Mouse (Mus musculus) forebrain, embryonic 12.5 days (tissue): ENCODE results near the gene Gm21708. TPM values are rescaled to one million over a fixed set of nuclear protein-coding genes. Genes with fewer than 3 reads are reported as not detected.
"Not testable (repeated sequence)": the region's sequence is repeated elsewhere in the genome, so short reads cannot be mapped to it uniquely, and the experiment has no call there.

Experiments used
- ATAC-seq: fragments of 200-750 bp; cut with Nextera tagmentation; 2 replicates; pipeline ENCODE4 v1.8.0; 2017; ENCODE audit warnings: moderate TSS enrichment; ENCODE audit not compliant: low FRiP score
- H3K27ac ChIP-seq: fragments of 300-500 bp; sonication (generic); 2 replicates; pipeline ENCODE4 v1.5.1; 2016; ENCODE audit warnings: mild to moderate bottlenecking
- H3K27me3 ChIP-seq: fragments of 300-500 bp; sonication (generic); 2 replicates; pipeline ENCODE4 v1.6.1; 2016; ENCODE audit warnings: mild to moderate bottlenecking
- H3K36me3 ChIP-seq: fragments of 300-500 bp; sonication (generic); replicated peaks from 2 replicates; pipeline ENCODE4 v1.6.1; 2016; ENCODE audit warnings: mild to moderate bottlenecking
- H3K4me1 ChIP-seq: fragments of 300-500 bp; sonication (generic); 2 replicates; pipeline ENCODE4 v1.6.1; 2016
- H3K4me2 ChIP-seq: fragments of 300-500 bp; sonication (generic); 2 replicates; pipeline ENCODE4 v1.6.1; 2016; ENCODE audit warnings: mild to moderate bottlenecking, moderate library complexity
- H3K4me3 ChIP-seq: fragments of 300-500 bp; sonication (generic); replicated peaks from 2 replicates; pipeline ENCODE4 v1.5.1; 2016; ENCODE audit warnings: mild to moderate bottlenecking
- H3K9ac ChIP-seq: fragments of 300-500 bp; sonication (generic); 2 replicates; pipeline ENCODE4 v1.6.1; 2016; ENCODE audit warnings: mild to moderate bottlenecking
- H3K9me3 ChIP-seq: fragments of 300-500 bp; sonication (generic); 2 replicates; pipeline ENCODE4 v1.6.1; 2016
- WGBS: fragments of 180-500 bp; shearing (Covaris S2); methylation state at CpG from one replicate; pipeline ENCODE4 v1.1.7; 2016; 5-methylcytosine and 5-hydroxymethylcytosine counted together
- polyA plus RNA-seq: library from polyadenylated mRNA; unstranded; fragments of >200 nt; fragmentation: Nextera tagmentation; extraction: Ambion mirVana; gene quantifications from 2 replicates; pipeline ENCODE4 v1.2.1, GENCODE M21; 2016

Gene Gm21708
- not detected in 2 replicates for polyA plus RNA-seq

- not testable (repeated sequence) for H3K4me1 ChIP-seq
- WGBS: no CpG with 5 or more reads among the region's 9 CpGs
Observed at GRCm38 (mm10) chrY:3410067-3410466, at the start of gene Gm21708, which contains the start of gene Gm21704. Gm21708 (minus strand) TSS chrY:3410167. Gm21704 (minus strand) TSS chrY:3410167.

More at GRCm38 (mm10) chrY:3410067-3410466, at the start of gene Gm21708, which contains the start of gene Gm21704:
- H3K36me3 ChIP-seq, H3K9ac ChIP-seq, H3K4me3 ChIP-seq, H3K27ac ChIP-seq, H3K9me3 ChIP-seq, ATAC-seq, H3K4me2 ChIP-seq, H3K27me3 ChIP-seq: not testable (repeated sequence)

Other genes starting within 250 kb of the Gm21708 start
- not detected in 2 replicates for gene Gm21677, start 103.7 kb downstream of the Gm21708 start, polyA plus RNA-seq
- not detected in 2 replicates for gene Gm21693, start 64.8 kb downstream of the Gm21708 start, polyA plus RNA-seq
- gene Gm21704, start within 50 bp of the Gm21708 start, polyA plus RNA-seq: not detected in 2 replicates